7 mouse cellular contexts compared by ENCODE assay signal in genomic region chr5:43868253-43868652, GRCm38 (mm10). TPM values are rescaled to one million over a fixed set of nuclear protein-coding genes. Genes with fewer than 3 reads are reported as not detected.
DNase-seq lines count a peak whose midpoint lies in the region; ATAC-seq and TF ChIP-seq lines count a peak whose summit lies in the region.

Gene Cd38, plus strand, starts transcription at chr5:43868553.

- no peak for ATAC-seq in lung, embryonic 15.5 days (ENCODE audit: borderline replicate concordance, extremely low read depth, low FRiP score, low TSS enrichment)

- peak within 1 kb of the TSS; percentile 42 for H3K4me3 ChIP-seq in lung, embryonic 15.5 days
- H3K4me3 ChIP-seq in embryonic fibroblast, embryonic 13.5 days (ENCODE audit: insufficient read depth, low read length): peak within 1 kb of the TSS; percentile 21
- H3K4me3 ChIP-seq in small intestine, adult 2 months (ENCODE audit: low read depth, low read length): peak within 1 kb of the TSS; percentile 78

- H3K4me2 ChIP-seq in lung, embryonic 15.5 days: peak within 1 kb of the TSS; percentile 66

- no peaks in the 10 kb centered on the region for H3K27me3 ChIP-seq in lung, embryonic 15.5 days
- H3K27me3 ChIP-seq in small intestine, adult 2 months (ENCODE audit: control insufficient read depth, insufficient read depth, low read length): no peaks in the 10 kb centered on the region

- DNase-seq in lung, postnatal 25 days (ENCODE audit: low spot score): no peak
- DNase-seq in large intestine, adult 2 months (ENCODE audit: low read depth, low spot score): no peak
- DNase-seq in cerebellum, adult 9-11 months: no peak
- no peak for DNase-seq in embryo, embryonic 11 days

- no peaks in the 10 kb centered on the region for H3K9me3 ChIP-seq in lung, embryonic 15.5 days

- peak within 1 kb of the TSS; percentile 70 for H3K27ac ChIP-seq in lung, embryonic 15.5 days
- peak within 1 kb of the TSS; percentile 7; the same call in 1 of the 2 replicates for H3K27ac ChIP-seq in embryonic fibroblast, embryonic 13.5 days (ENCODE audit: insufficient read depth, low read length)
- H3K27ac ChIP-seq in small intestine, adult 2 months (ENCODE audit: insufficient read depth, low read depth, low read length): peak within 1 kb of the TSS; percentile 94

- TF ChIP-seq CTCF in embryonic fibroblast, embryonic 13.5 days (IDR thresholded peaks at IDR 0.05; ENCODE audit: borderline replicate concordance, insufficient read depth, low read length): no peak
- no peak for TF ChIP-seq CTCF in small intestine, adult 2 months (IDR thresholded peaks at IDR 0.05; ENCODE audit: extremely low read depth, insufficient read length, insufficient replicate concordance, low read depth, low read length)

- peak within 1 kb of the TSS; percentile 33 for H3K9ac ChIP-seq in lung, embryonic 15.5 days

- no peak for TF ChIP-seq POLR2A in embryonic fibroblast, embryonic 13.5 days (IDR thresholded peaks at IDR 0.05; ENCODE audit: low read depth, low read length)
- no peak for TF ChIP-seq POLR2A in small intestine, adult 2 months (IDR thresholded peaks at IDR 0.05; ENCODE audit: low read depth, low read length)

- peaks cover 10% of the 10 kb centered on the region for H3K4me1 ChIP-seq in lung, embryonic 15.5 days
- H3K4me1 ChIP-seq in embryonic fibroblast, embryonic 13.5 days (ENCODE audit: control insufficient read depth, insufficient read depth, low read length): peaks cover 4% of the 10 kb centered on the region
- peaks cover 33% of the 10 kb centered on the region; the same call in 1 of the 2 replicates for H3K4me1 ChIP-seq in small intestine, adult 2 months (ENCODE audit: control insufficient read depth, insufficient read depth, insufficient read length, low read length)

- no peaks in the 10 kb centered on the region for H3K36me3 ChIP-seq in lung, embryonic 15.5 days
- no peaks in the 10 kb centered on the region for H3K36me3 ChIP-seq in small intestine, adult 2 months (ENCODE audit: control insufficient read depth, insufficient read depth, low read length)

RNA-seq across cellular contexts. Expression of gene Cd38, which starts in this region (rescaled TPM):
- 27.2 and 28.3 TPM in 2 replicates for polyA plus RNA-seq in lung, embryonic 15.5 days (2015; fragmentation: Nextera tagmentation; extraction: Ambion mirVana)
- polyA plus RNA-seq in embryonic fibroblast, embryonic 13.5 days (2011; ENCODE audit: insufficient read length, low read depth, missing spikeins): 6.3 and 7.9 TPM in 2 replicates
- 54.3 and 78.0 TPM in 2 replicates for polyA plus RNA-seq in large intestine, adult 2 months (2012; rRNA removed)
- polyA plus RNA-seq in small intestine, adult 2 months (2012; rRNA removed): 12.4 and 17.6 TPM in 2 replicates

Comparison
In these comparisons a context has a peak if more than half of its experiments do, and no peak if none do; other contexts are left out.
1. H3K27ac ChIP-seq: peak in every context shown above with its lines; median percentile 94 in small intestine, adult 2 months; 70 in lung, embryonic 15.5 days; 7 in embryonic fibroblast, embryonic 13.5 days.
2. H3K4me3 ChIP-seq: peak in every context shown above with its lines; median percentile 78 in small intestine, adult 2 months; 42 in lung, embryonic 15.5 days; 21 in embryonic fibroblast, embryonic 13.5 days.